Mouse (Mus musculus): Measurements from ENCODE around the gene Swap70. TPM values are rescaled to one million over a fixed set of nuclear protein-coding genes. Genes with fewer than 3 reads are reported as not detected.
"Not testable (repeated sequence)": the region's sequence is repeated elsewhere in the genome, so short reads cannot be mapped to it uniquely, and the experiment has no call there.

Gene Swap70
- 10 to 100 TPM; 23.2 to 24.1 TPM for total RNA-seq (2021)

DNA sequence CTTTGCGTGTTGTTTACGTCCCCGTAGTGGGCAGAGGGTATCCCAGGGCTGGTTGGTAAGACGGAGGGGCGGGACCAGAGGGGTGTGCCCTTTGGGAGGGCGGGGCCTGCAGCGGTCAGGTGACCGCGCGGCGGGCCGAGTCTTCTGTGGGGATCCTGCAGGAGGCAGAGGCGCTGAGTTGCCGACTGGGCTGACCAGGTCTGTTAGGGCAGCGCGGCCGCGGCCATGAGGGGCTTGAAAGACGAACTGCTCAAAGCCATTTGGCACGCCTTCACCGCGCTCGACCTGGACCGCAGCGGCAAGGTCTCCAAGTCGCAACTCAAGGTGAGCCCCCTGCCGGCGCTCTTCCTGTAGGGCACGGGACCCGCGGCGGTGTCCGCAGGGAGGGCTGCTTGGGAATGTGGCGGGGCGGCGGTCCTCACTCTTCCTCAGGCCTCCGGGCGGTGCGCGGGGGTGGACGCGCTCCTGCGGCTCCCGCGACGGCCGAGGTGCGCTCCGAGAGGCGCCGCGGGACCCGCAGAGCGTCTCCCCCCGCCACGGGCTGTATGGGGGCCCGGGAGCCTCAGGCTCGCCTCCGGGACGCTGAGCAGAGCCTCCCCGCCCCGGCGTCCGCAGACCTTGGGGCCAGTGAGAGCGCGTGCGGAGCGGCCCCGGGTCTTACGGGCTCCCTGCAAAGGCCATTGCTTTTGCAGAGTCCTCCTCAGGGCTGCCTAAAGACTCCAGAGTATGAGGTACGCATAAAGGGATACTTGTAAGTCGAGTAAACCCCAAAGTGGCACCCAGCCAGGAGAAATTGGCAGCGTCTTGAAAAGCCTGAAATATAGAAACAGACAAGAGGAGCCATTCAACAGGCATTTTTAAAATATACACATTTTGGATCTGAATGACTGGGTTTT, at the start of gene Swap70:
TSS of gene Swap70 (plus strand) at position 126 of the 896 bp plus-strand sequence.
- DNase-seq = peak; percentile 92

DNA sequence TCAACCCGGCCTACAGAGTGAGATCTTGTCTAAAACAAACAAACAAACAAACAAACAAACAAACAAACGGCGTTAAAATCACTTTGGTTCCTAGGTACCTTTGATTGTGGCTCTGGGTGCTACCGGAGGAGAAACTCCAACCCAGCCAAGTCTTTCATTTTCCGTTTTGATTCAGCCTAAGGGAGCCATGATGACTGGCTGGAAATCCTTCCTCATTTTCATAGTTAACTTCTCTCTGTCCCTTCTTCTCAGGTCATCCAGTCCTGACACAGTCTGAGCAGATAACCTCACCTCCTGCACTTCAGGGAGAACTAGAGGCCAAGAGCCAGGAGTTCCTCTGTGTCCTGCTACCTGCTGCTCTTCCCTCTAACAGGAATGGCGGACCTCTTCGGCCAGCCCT, 42.3 kb upstream of the Swap70 start:
- no peak for DNase-seq

DNA sequence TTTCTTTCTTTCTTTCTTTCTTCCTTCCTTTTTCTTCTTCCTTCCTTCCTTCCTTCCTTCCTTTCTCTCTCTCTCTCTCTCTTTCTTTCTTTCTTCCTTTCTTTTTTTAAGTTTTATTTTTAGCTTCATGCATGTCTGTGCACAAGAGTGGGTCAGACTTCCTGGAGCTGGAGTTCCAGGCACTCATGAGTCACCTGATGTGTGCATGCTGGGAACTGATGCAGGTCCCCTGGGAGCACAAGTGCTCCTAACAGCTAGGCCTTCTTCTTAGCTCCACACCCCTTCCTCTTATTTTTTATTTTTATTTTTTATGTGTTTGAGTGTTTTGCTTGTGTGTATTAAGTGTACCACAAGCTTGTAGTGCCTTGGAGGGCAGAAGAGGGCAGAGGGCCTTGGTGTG, 40.9 kb upstream of the Swap70 start:
- no peak for DNase-seq

DNA sequence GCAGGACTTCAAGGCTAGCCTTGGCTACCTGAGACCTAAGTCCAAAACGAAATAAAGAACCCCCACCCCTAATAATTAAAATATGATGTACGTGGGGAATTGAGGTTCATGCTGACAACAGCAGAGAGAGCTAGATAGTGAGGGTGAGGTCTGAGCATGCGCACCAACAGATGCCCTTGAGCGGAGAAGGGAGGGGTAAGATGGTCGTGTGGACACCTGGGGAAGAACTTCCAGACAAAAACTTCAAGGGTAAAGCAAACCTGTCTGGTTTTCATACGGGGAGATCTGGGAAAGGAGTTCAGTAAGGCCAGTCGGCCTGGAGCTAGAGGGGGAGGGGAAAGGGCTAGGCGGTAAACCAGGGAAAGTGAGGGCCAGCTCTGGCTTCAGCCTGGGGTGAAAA, 40.1 kb upstream of the Swap70 start:
- DNase-seq = no peak

DNA sequence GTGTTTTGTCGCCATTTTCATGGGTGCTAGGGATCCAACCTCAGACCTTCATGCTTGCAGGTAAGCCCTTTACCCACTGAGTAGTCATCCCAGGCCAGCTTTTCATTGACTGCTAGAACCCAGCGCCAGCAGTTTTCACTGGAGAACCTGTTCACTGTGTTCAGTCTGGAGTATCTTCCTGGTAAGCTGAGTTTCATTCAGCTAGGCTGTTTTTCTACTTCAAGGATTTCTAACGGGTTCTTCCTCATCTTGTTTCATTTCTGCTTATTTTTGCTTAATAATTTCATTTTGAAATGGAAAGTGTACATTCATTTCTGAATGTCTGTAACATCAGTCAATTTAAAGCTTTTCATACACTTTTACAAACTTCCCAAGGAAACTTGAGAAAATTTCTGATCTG, 36.9 kb upstream of the Swap70 start:
- DNase-seq = no peak

DNA sequence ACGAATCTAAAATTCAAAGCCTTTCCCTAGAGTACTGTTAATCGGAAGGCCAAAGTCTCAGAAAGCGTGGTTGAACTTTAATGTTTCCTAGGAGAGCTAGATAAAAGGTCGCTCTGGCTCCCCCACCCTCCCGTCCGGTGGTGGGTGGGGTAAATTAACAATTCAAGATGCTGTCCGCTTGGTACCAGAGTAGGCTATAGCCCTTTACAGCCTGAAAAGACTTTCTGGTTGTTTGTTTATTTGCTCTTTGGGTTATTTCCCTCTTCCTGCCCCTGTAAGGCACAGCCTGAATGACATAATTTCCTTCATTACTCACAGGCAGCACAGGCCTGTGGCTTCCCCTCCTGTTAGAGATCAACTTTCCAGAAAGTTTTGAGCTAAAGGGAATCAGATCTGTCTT, 31.6 kb upstream of the Swap70 start:
- DNase-seq = peak; percentile 14

DNA sequence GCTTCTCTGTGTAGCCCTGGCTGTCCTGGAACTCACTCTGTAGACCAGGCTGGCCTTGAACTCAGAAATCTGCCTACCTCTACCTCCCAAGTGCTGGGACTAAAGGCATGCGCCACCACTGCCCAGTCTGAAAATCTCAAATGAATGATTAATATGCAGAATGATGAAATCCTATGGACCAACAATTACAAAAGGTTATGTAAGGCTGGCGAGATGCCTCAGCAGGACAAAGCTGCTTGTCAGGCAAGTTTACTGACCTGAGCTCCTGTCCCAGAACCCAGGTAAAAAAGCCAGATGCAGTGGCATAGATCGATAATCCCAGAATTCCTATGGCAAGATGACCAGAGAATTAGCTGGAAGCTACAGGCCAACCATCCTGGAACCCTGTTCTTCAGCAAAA, 28.3 kb upstream of the Swap70 start:
- no peak for DNase-seq

DNA sequence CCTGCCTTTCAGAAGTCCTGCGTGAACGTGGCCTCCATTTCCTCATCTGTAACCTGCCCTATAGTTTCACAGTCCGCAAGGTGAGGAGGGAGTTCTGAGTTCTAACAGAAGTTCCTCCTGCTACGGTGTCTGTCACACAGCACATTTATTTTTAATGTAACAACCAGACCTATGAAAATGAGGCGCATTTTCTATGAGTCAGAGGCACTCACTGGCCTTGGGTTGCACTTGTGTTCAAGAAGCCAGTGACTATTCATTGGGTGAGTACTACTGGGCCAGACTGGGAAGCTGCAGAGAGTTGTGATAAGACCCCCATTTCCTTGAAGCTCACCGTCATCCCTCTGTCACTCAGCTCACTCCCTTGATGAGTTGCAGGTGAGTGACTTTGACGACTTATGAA, 24.3 kb upstream of the Swap70 start:
- no peak for DNase-seq

DNA sequence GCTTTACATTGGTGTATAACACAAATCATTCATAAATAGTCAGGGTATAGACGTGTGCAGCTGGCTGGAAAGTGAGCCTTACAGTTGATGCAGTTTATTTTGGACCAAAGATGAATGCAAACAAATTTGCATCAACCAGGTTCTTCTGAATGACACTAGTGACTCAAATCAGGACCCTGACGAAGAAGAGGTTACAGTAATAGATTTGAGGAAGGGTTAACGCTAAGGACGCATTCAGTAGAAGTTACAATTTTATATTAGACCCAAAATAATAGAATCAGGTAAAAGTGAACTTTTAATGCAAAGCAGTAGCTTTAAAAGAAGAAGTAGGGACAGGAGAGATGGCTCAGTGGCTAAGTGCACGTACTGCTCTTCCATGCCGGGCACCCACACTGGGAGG, 19.6 kb upstream of the Swap70 start:
- DNase-seq = no peak

DNA sequence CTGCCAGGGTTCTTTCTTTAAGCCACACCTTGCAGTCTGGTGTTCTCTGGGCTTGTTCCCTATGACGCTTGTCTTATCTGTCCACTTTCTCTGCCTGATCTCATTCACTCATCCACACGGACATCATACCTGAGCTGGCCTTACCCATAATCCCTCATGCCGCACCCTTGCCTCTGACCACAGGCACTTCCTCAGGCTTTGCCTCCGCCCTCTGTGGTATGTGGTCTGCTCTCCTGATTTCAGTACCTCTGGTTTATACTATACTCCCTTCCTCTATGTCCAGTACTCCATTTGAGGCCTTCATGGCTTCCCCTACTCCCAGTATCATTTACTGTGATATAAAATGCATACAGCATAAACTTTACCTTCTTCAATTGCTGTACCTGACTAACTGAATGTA, 17.3 kb upstream of the Swap70 start:
- DNase-seq = no peak

DNA sequence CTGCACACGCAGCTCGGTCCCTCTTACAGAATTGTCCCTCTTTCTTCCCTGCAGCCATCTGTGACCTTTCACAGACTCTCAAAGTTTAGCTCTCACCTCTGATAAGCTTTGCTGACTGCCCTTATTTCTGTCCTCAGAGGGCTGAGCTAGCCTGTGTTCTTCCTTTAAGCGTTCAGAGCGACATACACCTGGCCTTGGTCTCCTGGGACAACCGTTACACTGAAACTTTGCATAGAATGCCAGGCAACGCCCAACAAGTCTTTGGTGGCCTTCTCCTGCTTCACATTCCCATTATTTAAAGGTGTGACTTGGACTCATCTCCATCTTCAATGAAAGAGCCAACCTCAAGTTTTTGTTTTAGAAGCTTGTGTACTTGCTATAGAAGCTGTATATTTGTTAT, 13.2 kb upstream of the Swap70 start:
- no peak for DNase-seq

DNA sequence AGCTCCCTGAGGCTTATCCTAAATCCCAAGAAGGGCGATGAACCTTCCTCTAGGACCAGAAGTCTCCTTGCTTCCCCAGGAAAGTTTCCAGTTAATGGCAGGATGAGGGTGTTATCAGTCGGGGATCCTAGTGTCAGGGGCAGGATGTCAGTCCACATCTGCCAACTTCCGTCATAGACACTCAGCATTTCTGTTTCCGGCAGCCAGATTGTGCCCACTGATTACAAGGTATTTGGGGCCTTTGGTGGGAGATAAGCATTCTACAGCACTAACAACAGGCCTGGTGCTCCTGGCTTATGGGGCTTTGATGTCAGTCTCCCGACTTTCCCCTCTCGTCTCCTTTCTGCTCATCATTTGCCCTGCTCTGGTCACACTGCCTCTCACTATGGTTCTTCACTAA, 12.1 kb upstream of the Swap70 start:
- DNase-seq = no peak

DNA sequence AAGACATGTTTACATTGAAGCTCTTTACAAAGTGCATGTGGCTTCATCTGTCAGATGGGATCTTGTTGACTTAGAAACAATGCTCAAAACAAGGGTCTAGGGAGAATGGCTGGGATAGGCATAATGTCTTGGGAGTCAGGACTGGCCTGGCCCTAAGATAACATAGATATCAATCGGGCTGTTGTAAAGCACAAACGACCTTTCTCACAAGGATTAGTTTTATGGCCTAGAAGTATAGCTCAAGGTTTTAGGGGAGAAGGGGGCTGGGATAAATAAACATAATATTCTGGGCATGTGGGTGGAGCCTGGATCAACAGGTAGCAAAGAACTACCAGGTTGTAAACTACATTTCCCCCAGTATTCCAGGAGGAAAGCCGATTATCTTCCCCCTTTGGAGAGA, 10.5 kb upstream of the Swap70 start:
- DNase-seq = no peak

DNA sequence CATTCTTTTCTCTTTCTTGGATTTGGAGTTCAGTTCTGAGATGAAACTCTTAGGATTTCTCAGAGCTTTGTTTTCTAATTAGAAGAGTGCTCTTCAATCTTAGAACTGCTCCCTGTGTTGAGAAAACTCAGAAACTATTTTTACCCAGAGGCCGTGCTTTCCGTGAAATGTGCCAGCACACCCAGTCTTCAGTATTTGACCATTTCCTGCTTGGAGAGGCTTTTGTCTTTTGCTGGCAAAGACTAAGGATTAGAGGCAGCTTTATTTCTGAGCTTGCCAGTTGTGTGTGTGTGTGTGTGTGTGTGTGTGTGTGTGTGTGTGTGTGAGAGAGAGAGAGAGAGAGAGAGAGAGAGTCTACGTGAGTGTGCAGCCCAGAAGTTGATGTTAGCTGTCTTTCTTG, 6.6 kb upstream of the Swap70 start:
- DNase-seq = peak; percentile 11

DNA sequence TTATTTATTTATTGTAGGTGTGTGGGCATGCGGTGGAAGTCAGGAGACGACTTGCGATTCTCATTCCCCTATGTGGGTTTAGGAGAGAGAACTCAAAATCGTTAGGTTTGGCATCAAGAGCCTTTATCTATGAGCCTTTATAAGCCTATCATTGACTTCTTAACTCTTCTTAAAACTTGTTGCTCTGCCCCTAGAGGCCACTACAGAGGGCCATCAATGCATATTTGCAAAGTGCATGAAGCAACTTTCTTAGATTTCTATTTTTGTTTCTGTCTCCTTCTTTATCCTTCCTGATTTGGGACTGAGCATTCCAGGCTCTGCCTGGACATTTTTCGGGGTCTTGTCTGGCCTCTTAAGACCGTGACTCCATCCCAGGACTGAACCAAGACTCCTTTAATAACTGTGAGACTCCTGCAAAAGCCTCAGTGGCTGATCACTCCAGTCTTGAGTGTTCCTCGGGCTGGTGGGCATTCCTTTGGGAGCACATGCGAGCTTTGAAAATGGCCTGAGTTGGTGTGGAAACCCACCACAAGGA, 393 bp upstream of the Swap70 start:
- DNase-seq = no peak

DNA sequence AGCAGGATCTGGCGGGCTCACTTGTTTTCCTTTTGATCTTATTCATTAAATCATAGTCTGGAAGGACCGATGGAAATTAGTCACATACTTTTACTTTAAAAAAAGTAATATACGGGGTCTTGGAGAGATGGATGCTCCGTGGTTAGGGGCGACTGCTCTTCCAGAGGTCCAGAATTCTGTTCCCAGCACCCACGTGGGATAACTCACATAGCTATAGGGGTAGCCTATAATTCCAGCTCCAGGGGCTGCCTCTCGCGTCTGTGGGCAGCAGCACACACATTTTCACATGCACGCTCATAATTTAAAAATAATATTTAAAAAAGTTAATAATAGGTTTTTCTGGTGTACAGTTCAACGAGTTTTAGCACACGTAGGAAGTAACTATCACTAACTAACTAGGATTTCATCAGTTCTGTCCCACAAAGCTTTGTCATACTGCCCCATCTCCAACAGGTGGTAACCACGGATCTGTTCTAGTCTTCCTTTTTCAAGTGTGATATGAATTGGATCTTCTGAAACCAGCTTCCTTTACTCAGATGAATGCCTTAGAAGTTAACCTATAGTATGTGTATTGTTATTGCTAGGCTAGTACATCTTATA, 1.2 kb downstream of the Swap70 start:
- DNase-seq = no peak

DNA sequence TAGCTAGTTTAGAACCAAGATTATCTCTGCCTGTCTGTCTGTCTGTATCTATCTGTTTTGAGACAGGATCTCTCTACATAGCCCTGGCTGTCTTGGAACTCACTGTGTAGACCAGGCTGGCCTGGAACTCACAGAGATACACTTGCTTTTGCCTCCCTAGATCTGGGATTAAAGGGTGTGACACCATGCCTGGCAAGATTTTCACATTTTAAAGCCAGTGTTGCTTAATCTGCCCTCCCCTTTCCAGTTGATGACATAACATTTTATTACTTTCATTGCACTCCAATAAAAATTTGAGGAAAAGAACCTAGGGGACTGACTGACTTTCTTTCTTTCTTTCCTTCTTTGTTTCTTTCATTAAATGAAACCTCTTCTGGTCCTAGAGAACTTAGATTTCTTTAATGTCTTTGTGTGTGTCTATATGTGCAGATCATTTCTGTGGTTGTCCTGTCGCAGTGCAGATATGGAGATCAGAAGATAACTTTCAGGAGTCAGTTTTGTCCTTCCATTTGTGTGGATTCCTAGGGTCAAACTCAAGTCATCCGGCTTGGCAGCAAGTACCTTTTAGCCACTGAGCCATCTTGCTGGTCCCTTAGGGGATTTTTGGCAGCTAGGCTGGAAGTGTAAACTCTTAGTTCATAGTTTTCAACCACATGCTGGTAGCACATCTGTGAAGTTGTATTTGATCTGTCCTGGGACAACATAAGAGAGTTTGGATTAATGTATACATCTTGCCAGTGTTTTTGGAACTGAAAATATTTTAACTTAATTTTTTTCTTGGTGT, 2.4 kb downstream of the Swap70 start:
- no peak for DNase-seq

DNA sequence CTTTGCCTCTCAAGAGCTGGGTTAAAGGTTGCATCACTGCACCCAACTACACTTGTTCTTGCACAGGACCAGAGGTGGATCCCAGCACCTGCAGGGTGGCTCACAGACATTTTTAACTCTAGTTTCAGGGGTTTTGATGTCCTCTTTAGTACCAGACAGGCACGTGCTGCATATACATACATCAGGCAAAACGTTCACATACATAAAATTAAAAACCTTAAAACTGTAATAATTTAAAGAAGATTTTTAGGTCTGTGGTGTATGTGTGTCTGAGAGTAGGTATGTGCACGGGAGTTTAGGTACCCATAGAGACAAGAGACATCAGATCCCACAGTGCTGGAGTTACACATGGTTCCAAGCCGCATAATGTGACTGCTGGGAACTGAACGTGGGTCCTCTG, 5.0 kb downstream of the Swap70 start:
- no peak for DNase-seq

DNA sequence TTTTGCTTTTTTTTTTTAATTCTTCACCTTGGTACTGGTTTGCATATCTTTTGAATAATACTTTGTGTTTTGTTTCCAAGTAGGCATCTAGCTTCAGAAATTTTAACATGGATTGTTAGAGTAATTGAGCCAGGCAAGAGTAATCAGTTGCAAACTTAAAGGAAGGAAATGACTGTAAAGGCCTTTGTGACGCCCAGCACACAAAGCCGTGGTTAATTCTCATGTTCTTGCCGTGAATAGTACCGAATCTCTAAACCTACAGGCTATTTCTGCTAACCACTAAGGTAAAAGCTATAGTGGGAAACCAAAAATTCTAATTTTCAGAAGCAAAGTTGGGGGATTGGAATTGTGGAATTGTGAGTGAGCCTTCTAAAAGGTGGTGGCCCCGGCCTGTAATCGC, 8.5 kb downstream of the Swap70 start:
- DNase-seq = no peak

DNA sequence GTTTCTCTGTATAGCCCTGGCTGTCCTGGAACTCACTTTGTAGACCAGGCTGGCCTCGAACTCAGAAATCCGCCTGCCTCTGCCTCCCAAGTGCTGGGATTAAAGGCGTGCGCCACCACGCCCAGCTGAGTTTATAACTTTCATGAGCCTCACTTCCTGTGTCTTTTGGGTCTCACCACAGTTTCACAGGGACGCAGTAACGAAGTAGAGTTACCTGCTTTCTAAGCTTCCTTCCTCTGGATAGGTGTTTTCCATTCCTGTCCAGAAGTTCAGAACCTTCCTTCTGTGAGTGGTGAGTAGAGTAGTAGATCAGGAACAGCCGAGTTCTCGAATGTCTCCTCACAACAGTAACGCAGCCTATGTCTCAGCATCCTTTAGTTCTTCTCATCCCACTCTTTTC, 9.6 kb downstream of the Swap70 start:
- not testable (repeated sequence) for DNase-seq

DNA sequence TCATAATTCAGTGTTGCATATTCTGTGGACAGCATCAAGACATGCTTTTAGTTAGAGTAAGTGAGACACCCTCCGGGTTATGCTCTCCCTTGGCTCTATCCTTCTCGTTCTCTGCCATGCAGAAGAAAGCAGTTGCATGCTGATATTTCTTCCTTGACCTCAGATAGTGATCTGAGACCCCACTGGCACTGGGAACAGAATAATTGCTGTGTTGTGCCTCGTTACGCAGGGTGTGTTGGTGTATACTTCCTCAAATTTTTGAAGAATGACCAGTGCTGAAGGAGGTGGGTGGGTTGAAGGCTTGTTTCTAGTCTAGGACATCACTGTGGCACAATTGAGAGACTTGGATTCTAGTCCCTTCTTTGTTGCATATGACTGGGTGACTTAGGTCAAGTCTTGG, 14.6 kb downstream of the Swap70 start:
- DNase-seq = no peak

DNA sequence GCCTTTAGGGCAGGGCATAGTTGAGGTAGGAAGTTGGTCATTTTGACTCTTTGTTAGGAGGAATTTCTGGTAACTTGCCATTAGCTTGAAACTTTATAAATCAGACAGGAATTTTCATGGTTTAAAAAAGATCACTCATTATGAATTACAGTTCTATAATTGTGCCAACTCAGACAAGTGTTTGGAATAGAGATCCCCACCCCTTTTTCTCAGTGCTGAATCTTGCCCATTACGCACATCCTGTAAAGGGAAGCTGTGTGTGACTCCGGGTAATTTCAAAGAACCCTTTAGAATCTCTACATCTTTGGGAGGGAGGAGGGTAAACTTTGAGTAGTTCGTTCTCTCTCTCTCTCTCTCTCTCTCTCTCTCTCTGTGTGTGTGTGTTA, 15.9 kb downstream of the Swap70 start:
- no peak for DNase-seq

DNA sequence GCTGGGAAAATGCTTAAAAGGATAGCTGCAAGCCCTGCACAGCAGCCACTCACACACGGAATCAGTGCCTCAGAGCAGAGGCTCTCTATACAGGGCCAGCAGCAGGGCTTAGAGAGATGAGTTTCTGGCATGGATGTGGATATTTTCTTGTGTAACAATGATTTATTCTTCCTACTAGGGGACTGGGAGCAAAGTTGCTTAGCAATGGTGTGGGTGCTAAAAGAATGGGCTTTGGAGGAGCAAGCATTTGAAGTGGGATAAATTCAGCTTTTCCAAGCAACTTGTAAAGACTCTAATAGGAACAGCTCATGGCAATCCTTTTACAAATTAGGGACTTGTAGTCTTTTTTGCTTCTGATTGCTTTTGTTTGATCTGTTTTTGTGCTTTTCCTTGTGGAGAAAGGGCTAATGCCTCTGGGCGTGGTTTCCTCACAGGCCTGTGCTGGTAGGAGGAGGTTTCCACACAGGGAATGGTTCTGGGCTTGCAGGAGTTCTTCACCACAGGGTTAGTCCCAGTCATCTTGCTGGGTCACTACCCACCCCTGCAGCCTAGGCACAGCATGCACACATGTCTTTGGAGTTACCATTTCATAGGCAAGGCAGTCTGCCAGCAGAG, 16.4 kb downstream of the Swap70 start:
- DNase-seq = no peak
